Mouse (Mus musculus) CH12.LX (cell line): ENCODE results near the gene Saa1.

Experiments
- CTCF ChIP-seq, 2 experiments: IDR thresholded peaks in 1 of 2; conservative IDR thresholded peaks in 1 of 2; 2 replicates each; pipeline ENCODE4 v1.5.1; 2011 to 2012; ENCODE audit warnings: low read depth in 2 of 2, low read length in 2 of 2, improper control_type of control experiment in 1 of 2, inconsistent platforms in 1 of 2, mild to moderate bottlenecking in 1 of 2, moderate library complexity in 1 of 2
- NELFE ChIP-seq: IDR thresholded peaks from 2 replicates; pipeline ENCODE4 v1.6.1; 2011; ENCODE audit warnings: low read depth, low read length, improper control_type of control experiment
- POLR2A ChIP-seq: IDR thresholded peaks from 2 replicates; pipeline ENCODE4 v1.6.1; 2011; ENCODE audit warnings: low read depth, mild to moderate bottlenecking, improper control_type of control experiment, low read length
- TBP ChIP-seq: conservative IDR thresholded peaks from 2 replicates; pipeline ENCODE4 v1.6.1; 2011; ENCODE audit warnings: low read depth, low read length, improper control_type of control experiment
- USF1 ChIP-seq: IDR thresholded peaks from 2 replicates; pipeline ENCODE4 v1.6.1; 2014; ENCODE audit warnings: low read depth, mild to moderate bottlenecking, inconsistent platforms, low read length, improper control_type of control experiment

GRCm38 (mm10) chr7:46712250-46712649 is 30.5 kb downstream of the Saa1 start:
- no peak for TF ChIP-seq TBP
- TF ChIP-seq POLR2A = 0 out of 2 replicates have a peak, but pooled peaks have one; percentile 27
- TF ChIP-seq USF1 = peak; percentile 28; the same call in 1 of the 2 replicates
- no peak for TF ChIP-seq CTCF (conservative IDR thresholded peaks at IDR 0.05 in 1 of 2, IDR thresholded peaks at IDR 0.05 in 1 of 2; ENCODE audit: low read depth in 2 of 2, low read length in 2 of 2)
- TF ChIP-seq NELFE = no peak
